Mouse (Mus musculus): ENCODE results near the gene Nfx1. TPM values are rescaled to one million over a fixed set of nuclear protein-coding genes. Genes with fewer than 3 reads are reported as not detected.

Nfx1 gene
- polyA plus RNA-seq, 1 experiment from 2014 or later, result 99.6 TPM

GRCm38 (mm10) chr4:41056253-41056652 lies 85.5 kb downstream of the Nfx1 start:
- ATAC-seq (ENCODE audit: insufficient number of reproducible peaks, low FRiP score, low TSS enrichment, low read depth), result no peak
- no peaks in the 10 kb centered on the region for H3K9me3 ChIP-seq (ENCODE audit: control insufficient read depth, low read length)
- no peak overlapping the region for H3K9ac ChIP-seq (ENCODE audit: low read length)
- no peak overlapping the region for H3K4me3 ChIP-seq (ENCODE audit: low read depth, low read length)
- no peaks in the 10 kb centered on the region for H3K36me3 ChIP-seq (ENCODE audit: control insufficient read depth, insufficient read depth, low read length)
- no peaks in the 10 kb centered on the region for H3K4me1 ChIP-seq (ENCODE audit: control insufficient read depth, insufficient read depth, low read length)
- 41% methylated on average over 1 of the region's 1 CpGs for WGBS
- H3K27ac ChIP-seq (replicated peaks; ENCODE audit: low read depth, low read length), result no peak overlapping the region
- no peaks in the 10 kb centered on the region for H3K27me3 ChIP-seq (ENCODE audit: control insufficient read depth, insufficient read depth, low read length)
- DNase-seq (ENCODE audit: low spot score), result no peak
- no peak overlapping the region for H3K4me2 ChIP-seq (ENCODE audit: low read depth, severe bottlenecking)

DNA sequence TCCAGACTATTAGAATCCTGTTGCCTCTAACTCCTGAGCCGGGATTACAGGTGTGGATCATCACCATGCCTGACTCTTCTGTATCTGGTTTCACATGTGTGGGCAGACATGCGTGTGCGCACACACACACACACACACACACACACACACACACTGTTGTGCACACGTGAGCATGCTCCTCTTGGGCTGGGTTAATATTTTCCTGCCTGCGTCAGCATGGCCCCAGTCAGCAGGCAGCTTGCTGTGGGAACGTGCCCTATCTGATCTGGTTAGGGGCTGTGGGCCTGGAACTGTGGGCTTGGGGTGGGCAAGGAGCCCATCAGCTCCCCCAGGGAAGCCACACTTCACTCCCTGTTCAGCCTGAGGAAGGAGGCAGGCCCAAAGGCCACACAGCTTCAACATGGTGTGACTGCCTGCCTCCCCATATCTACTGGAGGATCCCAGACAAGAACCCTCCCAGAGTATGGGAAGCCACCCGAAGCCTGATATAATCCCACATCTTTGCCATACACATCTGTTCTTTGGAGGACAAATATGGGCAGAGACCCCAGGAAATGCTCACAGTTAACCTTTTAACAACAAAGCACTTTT lies 86.1 kb downstream of the Nfx1 start:
- 69% methylated on average over 7 of the region's 7 CpGs for WGBS
- H3K4me3 ChIP-seq (ENCODE audit: low read depth, low read length), result no peak overlapping the region
- ATAC-seq (ENCODE audit: insufficient number of reproducible peaks, low FRiP score, low TSS enrichment, low read depth) (no peak), DNase-seq (ENCODE audit: low spot score) (no peak)
- H3K36me3 ChIP-seq (ENCODE audit: control insufficient read depth, insufficient read depth, low read length), result no peaks in the 10 kb centered on the region
- no peak overlapping the region for H3K27ac ChIP-seq (replicated peaks; ENCODE audit: low read depth, low read length)
- no peaks in the 10 kb centered on the region for H3K27me3 ChIP-seq (ENCODE audit: control insufficient read depth, insufficient read depth, low read length)
- H3K4me2 ChIP-seq (ENCODE audit: low read depth, severe bottlenecking), result no peak overlapping the region
- no peaks in the 10 kb centered on the region for H3K9me3 ChIP-seq (ENCODE audit: control insufficient read depth, low read length)
- no peaks in the 10 kb centered on the region for H3K4me1 ChIP-seq (ENCODE audit: control insufficient read depth, insufficient read depth, low read length)
- no peak overlapping the region for H3K9ac ChIP-seq (ENCODE audit: low read length)

GRCm38 (mm10) chr4:41057361-41057760 lies 86.7 kb downstream of the Nfx1 start:
- no peaks in the 10 kb centered on the region for H3K9me3 ChIP-seq (ENCODE audit: control insufficient read depth, low read length)
- H3K36me3 ChIP-seq (ENCODE audit: control insufficient read depth, insufficient read depth, low read length), result no peaks in the 10 kb centered on the region
- no peak overlapping the region for H3K9ac ChIP-seq (ENCODE audit: low read length)
- H3K27ac ChIP-seq (replicated peaks; ENCODE audit: low read depth, low read length), result no peak overlapping the region
- ATAC-seq (ENCODE audit: insufficient number of reproducible peaks, low FRiP score, low TSS enrichment, low read depth) (no peak), DNase-seq (ENCODE audit: low spot score) (no peak)
- H3K4me2 ChIP-seq (ENCODE audit: low read depth, severe bottlenecking), result no peak overlapping the region
- H3K4me1 ChIP-seq (ENCODE audit: control insufficient read depth, insufficient read depth, low read length), result no peaks in the 10 kb centered on the region
- WGBS, result 77% methylated on average over 9 of the region's 9 CpGs
- H3K27me3 ChIP-seq (ENCODE audit: control insufficient read depth, insufficient read depth, low read length), result no peaks in the 10 kb centered on the region
- no peak overlapping the region for H3K4me3 ChIP-seq (ENCODE audit: low read depth, low read length)

- DNase-seq (ENCODE audit: low spot score) (no peak), ATAC-seq (ENCODE audit: insufficient number of reproducible peaks, low FRiP score, low TSS enrichment, low read depth) (no peak)
- Histone ChIP-seq H3K4me3 (ENCODE audit: low read depth, low read length) (no peak overlapping the region), H3K4me2 (ENCODE audit: low read depth, severe bottlenecking) (no peak overlapping the region), H3K36me3 (ENCODE audit: control insufficient read depth, insufficient read depth, low read length) (no peaks in the 10 kb centered on the region), H3K27me3 (ENCODE audit: control insufficient read depth, insufficient read depth, low read length) (no peaks in the 10 kb centered on the region), H3K9me3 (ENCODE audit: control insufficient read depth, low read length) (no peaks in the 10 kb centered on the region), H3K4me1 (ENCODE audit: control insufficient read depth, insufficient read depth, low read length) (no peaks in the 10 kb centered on the region), H3K9ac (ENCODE audit: low read length) (no peak overlapping the region), H3K27ac (replicated peaks; ENCODE audit: low read depth, low read length) (no peak overlapping the region)
- 52% methylated on average over 3 of the region's 3 CpGs for WGBS
These were observed 92.6 kb downstream of the Nfx1 start for GRCm38 (mm10) chr4:41063351-41063750.

DNA sequence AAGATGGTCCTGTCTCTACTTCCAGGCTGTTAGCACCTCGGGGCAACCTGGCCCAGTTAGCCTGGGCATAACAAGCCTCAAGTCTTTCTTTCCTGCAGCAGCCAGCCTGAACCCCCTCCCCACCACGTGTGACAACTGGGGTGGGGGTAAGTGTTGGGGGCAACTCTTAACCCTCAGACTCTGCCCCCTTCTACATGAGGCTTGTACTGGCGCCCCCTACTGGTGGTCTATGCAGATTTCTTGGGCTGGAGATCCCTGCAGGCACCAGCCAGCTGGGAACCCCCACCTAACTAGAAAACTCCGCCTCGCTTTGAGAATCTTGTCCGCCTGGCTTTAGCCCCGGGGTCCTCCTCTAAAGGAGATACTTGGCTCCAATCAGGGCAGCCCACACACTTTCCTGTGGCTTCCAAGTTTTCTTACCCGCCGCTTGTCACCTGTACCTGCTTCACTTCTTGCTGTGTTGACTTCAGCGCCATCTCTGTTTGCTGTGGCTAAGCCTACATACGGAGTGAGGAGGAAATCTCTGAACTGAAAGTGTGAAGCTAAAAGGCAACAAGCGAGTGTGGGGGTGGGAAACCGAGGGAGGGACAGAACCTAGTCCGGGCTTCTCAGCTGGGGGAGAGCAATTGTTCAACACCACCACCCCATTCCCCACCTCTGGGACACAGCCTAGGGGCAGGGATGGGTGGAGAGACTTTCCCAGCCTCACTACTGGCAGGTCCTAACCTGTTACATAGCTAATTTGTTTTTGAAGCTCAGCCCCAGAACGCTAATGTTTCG lies 93.4 kb downstream of the Nfx1 start:
- no peaks in the 10 kb centered on the region for H3K4me1 ChIP-seq (ENCODE audit: control insufficient read depth, insufficient read depth, low read length)
- H3K27ac ChIP-seq (replicated peaks; ENCODE audit: low read depth, low read length), result no peak overlapping the region
- no peak overlapping the region; the same call in 1 of the 2 replicates for H3K4me2 ChIP-seq (ENCODE audit: low read depth, severe bottlenecking)
- ATAC-seq (ENCODE audit: insufficient number of reproducible peaks, low FRiP score, low TSS enrichment, low read depth) (no peak), DNase-seq (ENCODE audit: low spot score) (peak; percentile 64)
- H3K4me3 ChIP-seq (ENCODE audit: low read depth, low read length), result no peak overlapping the region
- H3K9me3 ChIP-seq (ENCODE audit: control insufficient read depth, low read length), result no peaks in the 10 kb centered on the region
- H3K27me3 ChIP-seq (ENCODE audit: control insufficient read depth, insufficient read depth, low read length), result no peaks in the 10 kb centered on the region
- WGBS, result 16% methylated on average over 16 of the region's 16 CpGs
- no peaks in the 10 kb centered on the region for H3K36me3 ChIP-seq (ENCODE audit: control insufficient read depth, insufficient read depth, low read length)
- H3K9ac ChIP-seq (ENCODE audit: low read length), result no peak overlapping the region

- H3K4me2 ChIP-seq (ENCODE audit: low read depth, severe bottlenecking), result no peak overlapping the region
- H3K27ac ChIP-seq (replicated peaks; ENCODE audit: low read depth, low read length), result no peak overlapping the region
- no peaks in the 10 kb centered on the region for H3K4me1 ChIP-seq (ENCODE audit: control insufficient read depth, insufficient read depth, low read length)
- H3K36me3 ChIP-seq (ENCODE audit: control insufficient read depth, insufficient read depth, low read length), result no peaks in the 10 kb centered on the region
- H3K4me3 ChIP-seq (ENCODE audit: low read depth, low read length), result no peak overlapping the region
- no peak overlapping the region for H3K9ac ChIP-seq (ENCODE audit: low read length)
- ATAC-seq (ENCODE audit: insufficient number of reproducible peaks, low FRiP score, low TSS enrichment, low read depth) (no peak), DNase-seq (ENCODE audit: low spot score) (no peak)
- no peaks in the 10 kb centered on the region for H3K27me3 ChIP-seq (ENCODE audit: control insufficient read depth, insufficient read depth, low read length)
- WGBS, result 92% methylated on average over 4 of the region's 4 CpGs
- H3K9me3 ChIP-seq (ENCODE audit: control insufficient read depth, low read length), result no peaks in the 10 kb centered on the region
These were observed 94.5 kb downstream of the Nfx1 start for GRCm38 (mm10) chr4:41065196-41065595.

DNA sequence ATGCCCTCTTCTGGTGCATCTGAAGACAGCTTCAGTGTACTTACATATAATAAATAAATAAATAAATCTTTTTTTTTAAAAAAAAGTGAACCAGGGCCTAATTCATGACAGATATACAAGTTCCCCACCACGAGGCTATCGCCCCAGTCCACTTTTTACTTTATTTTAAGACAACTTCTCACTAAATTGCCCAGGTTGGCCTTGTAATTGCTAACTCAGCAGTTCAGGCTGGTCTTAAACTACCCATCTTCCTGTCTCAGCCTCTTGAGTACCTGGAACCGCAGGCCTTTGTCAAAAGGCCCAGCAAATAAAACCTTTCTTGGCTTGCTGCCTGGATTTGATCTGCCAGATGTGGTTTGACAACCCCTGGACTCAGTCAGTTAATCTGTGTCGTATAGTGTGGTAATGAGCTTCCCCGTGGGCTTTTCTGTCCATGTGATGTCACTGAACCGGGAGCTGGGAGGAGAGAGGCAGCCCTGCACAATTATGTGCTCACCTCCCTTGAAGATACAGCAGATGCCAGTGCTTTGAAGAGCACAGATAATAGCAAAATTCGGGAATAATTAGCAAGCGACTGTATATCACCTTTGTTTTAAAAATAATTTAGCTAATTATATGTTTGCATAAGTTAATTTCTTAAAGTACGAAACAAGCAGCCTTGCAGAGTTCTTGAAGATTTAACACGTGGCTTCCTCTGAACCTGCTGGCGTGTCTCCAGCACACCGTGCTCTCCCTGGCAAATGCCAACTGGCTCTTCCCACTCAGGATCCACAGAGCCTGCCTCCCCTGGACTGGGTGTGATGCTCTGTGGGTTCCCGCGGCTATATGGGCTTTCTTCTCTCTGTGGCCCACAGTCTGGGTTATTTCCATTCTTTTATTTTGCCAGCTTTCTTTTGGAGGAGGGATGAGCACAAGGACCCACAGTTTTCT lies 101.1 kb downstream of the Nfx1 start:
- no peaks in the 10 kb centered on the region for H3K9me3 ChIP-seq (ENCODE audit: control insufficient read depth, low read length)
- no peaks in the 10 kb centered on the region for H3K36me3 ChIP-seq (ENCODE audit: control insufficient read depth, insufficient read depth, low read length)
- DNase-seq (ENCODE audit: low spot score) (peak; percentile 40), ATAC-seq (ENCODE audit: insufficient number of reproducible peaks, low FRiP score, low TSS enrichment, low read depth) (no peak)
- H3K27me3 ChIP-seq (ENCODE audit: control insufficient read depth, insufficient read depth, low read length), result no peaks in the 10 kb centered on the region
- WGBS, result 70% methylated on average over 14 of the region's 14 CpGs
- H3K4me3 ChIP-seq (ENCODE audit: low read depth, low read length), result no peak overlapping the region
- H3K4me1 ChIP-seq (ENCODE audit: control insufficient read depth, insufficient read depth, low read length), result no peaks in the 10 kb centered on the region
- H3K9ac ChIP-seq (ENCODE audit: low read length), result no peak overlapping the region
- no peak overlapping the region for H3K27ac ChIP-seq (replicated peaks; ENCODE audit: low read depth, low read length)
- H3K4me2 ChIP-seq (ENCODE audit: low read depth, severe bottlenecking), result no peak overlapping the region

DNA sequence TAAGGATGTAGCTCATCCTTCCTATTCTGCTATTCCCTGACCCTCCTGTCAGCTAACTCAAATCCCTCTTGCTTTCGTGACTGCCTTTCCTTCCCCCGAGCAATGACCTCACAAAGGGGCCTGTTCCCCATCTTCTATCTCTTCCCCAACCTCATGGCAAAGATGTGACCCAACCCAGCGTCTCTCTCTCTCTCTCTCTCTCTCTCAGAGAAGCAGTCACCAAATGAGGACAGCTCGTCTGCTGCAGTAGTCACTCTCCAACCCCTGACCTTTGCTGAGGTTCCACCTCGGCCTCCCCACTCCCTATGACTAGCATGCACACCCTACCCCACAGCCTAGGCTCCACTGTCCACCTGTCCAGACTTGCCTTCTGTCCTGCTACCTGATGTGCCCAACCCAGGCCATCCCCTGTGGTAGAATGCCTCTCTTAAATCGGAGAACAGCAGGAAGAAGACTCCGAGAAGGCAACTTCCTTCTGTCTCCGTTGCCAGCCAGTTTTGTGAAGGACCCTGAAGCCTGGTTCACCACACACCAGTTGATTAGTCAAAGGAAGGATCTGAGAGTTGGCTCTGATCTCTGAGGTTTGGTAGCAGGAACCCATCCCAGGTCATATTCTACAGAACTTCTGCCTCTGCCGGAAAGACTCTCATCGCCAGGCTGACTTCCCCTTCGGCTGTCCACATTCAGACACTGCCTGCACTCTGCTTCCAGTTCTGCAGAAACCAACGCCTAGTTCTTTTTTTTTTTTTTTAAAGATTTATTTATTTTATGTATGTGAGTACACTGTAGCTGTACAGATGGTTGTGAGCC lies 102.5 kb downstream of the Nfx1 start:
- no peak overlapping the region for H3K4me3 ChIP-seq (ENCODE audit: low read depth, low read length)
- no peak overlapping the region for H3K4me2 ChIP-seq (ENCODE audit: low read depth, severe bottlenecking)
- DNase-seq (ENCODE audit: low spot score) (no peak), ATAC-seq (ENCODE audit: insufficient number of reproducible peaks, low FRiP score, low TSS enrichment, low read depth) (no peak)
- H3K9ac ChIP-seq (ENCODE audit: low read length), result no peak overlapping the region
- H3K36me3 ChIP-seq (ENCODE audit: control insufficient read depth, insufficient read depth, low read length), result no peaks in the 10 kb centered on the region
- no peak overlapping the region for H3K27ac ChIP-seq (replicated peaks; ENCODE audit: low read depth, low read length)
- no peaks in the 10 kb centered on the region for H3K9me3 ChIP-seq (ENCODE audit: control insufficient read depth, low read length)
- H3K27me3 ChIP-seq (ENCODE audit: control insufficient read depth, insufficient read depth, low read length), result no peaks in the 10 kb centered on the region
- 80% methylated on average over 12 of the region's 12 CpGs for WGBS
- H3K4me1 ChIP-seq (ENCODE audit: control insufficient read depth, insufficient read depth, low read length), result no peaks in the 10 kb centered on the region

Measured in limb, embryonic 11.5 days (tissue).